Mouse (Mus musculus): ENCODE measurements around the gene Cyb5d1. TPM values are rescaled to one million over a fixed set of nuclear protein-coding genes. Genes with fewer than 3 reads are reported as not detected.
"Not testable (repeated sequence)": the region's sequence is repeated elsewhere in the genome, so short reads cannot be mapped to it uniquely, and the experiment has no call there.

The Cyb5d1 gene
- total RNA-seq, 1 experiment from 2014 or later, result 37.6 TPM

DNA sequence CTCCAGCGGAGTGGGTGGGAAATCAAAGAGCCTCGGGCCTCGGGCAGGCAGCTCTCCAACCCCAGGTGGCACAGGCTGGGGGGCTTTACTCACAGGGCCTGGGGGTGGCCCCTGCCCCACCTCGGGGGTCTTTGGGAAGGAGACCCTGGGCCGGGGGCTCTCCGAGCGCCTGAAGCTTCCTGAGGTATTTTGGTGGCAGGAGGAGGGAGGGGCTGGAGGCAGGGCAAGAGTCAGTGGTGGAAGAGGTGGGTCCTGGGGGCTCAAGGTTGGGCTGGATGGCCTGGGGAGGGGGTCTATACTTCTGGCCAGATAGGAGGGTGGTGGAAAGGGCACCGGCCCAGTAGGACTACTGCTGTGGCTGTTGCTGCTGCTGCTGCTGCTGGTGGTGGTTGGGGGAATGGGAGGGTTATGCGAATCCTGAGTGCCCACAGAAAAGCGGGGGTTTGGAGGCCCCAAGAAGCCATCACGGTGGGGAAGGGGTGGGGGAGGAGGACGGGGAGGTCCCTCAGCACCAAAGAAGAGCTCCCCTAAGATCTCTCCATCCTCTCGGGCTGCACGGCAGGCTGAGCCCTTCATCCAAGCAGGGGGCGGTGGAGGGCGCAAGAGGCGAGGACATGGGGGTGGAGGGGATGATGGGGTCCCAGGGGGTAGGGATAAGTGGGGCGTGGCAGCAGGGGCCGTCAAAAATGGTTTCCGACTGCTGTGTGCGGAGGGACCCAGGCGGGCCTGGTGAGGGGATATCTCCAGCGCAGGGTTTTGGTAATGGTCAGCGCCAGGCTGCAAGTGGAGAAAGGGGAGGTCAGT lies 10.2 kb upstream of the Cyb5d1 start:
- no peak for ATAC-seq (replicated peaks; ENCODE audit: low read depth, poor library complexity, severe bottlenecking)

GRCm38 (mm10) chr11:69404595-69405396 lies 9.4 kb upstream of the Cyb5d1 start:
- ATAC-seq (replicated peaks; ENCODE audit: low read depth, poor library complexity, severe bottlenecking), result no peak

- no peak for ATAC-seq (replicated peaks; ENCODE audit: low read depth, poor library complexity, severe bottlenecking)
Measured at GRCm38 (mm10) chr11:69403691-69404594, 8.5 kb upstream of the Cyb5d1 start.

DNA sequence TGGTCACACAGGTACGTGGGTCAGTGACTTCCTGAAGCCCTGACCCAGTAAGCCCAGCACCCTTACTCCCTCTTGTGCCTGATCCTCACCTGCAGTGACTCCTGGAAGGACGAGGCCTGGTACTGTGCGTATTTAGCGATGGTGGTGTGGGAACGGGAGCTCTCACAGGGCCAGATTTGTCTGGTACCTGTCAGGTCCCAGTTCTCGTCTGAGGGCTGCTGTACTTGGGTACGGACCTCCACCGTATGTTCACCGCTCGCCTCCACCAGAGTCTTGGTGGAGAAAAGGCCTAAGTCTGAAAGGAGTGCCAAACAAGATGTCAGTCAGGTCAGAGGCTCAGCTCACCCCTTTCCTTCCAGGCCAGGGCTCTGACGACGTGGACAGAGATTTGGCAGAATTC lies 6.6 kb upstream of the Cyb5d1 start:
- no peak for ATAC-seq (replicated peaks; ENCODE audit: low read depth, poor library complexity, severe bottlenecking)

DNA sequence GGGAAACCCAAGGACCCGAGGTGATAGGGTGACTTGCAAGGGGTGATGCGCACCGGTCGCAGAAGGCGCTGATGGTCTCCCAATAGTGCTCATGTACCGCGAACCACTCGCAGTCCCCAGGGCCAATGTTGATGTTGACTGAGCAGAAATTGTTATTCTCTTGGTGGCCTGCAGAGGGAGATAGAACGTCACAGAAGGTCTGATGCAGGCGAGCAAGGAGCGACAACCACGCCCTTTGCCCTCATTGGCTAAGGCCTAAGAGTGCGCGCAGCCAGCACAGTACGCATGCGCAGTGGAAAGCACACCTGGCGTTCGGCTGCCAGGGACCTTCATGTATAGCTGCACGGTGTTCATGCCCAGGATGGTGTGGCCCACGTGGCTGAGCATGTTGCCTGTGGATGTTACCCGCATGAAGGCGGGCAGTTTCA lies 5.8 kb upstream of the Cyb5d1 start:
- ATAC-seq (replicated peaks; ENCODE audit: low read depth, poor library complexity, severe bottlenecking), result peak; percentile 87

DNA sequence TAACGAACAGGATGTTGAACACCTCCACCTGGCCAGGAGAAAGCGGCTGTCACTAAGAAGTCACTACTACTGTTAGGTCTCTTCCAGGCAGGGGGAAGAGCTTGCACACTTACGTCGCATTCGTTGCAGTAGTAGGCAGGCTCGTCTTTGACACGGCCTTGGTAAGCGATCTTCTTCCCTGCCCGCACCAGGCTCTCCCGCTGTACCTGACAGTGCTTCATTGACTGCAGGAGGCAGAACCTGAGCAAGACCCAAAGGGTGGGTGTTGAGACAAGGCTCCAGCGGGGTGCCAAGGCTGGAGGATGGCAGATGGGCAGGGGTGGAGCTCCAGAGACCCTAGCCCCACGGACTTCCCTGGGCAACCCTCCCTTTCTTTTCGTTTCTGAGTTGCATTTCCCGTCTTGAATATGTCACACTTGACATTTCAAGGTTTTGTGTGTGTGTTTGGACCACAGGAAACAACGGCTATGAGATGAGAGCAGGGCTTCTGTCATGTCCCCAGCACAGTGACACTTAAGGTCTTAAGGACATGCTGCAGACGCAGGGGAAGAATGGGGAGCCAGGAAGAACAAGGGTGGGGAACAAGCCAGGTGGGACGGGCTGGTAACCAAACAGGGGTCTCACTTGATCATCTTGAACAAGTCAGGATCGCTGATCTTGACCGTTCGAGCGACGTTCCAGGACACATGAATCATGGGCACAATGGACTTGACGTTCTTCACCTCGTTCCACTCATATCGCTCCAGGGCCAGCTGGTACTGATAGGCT lies 4.8 kb upstream of the Cyb5d1 start:
- no peak for ATAC-seq (replicated peaks; ENCODE audit: low read depth, poor library complexity, severe bottlenecking)

DNA sequence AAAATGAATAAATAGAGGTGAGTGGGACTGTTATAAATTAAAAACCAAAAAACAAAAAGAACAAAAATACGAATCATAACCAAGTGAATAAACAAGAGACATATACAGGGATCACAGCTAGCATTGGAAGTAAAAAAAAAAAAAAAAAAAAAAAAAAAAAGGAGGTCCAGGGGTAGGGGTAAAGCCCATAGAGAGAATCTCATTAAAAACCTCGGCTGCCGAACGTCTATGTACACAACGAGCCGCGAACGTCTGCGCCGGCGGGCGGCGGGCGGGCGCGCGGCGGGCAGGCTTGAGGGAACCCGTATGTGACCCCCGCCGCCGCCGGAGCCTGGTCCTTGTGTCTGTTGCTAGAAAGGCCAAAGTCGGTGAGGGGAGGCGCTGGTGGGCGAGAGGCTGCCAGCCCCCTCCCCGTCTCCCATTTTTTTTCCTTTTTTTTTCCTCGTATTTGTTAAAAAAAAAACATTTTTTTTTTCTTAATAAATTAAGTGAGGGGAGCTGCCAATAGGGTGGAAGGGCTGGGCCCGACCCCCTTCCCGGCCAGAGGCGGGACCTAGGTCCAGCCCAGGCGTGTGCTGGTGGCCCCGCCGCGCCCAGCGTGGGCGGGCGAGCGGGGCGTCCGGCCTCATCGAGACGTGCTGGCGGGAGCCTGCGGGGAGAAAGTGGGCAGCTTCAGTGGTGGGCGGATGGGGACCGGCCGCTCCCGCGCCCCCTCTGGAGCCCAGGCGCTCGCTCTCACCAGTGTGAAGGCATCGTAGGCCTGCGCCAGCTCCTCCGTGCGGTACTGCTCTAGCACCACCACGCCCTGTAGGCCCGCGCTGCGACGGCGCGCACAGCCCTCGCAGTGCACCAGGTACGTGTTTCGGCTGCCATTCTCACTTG lies 4.0 kb upstream of the Cyb5d1 start:
- no peak for ATAC-seq (replicated peaks; ENCODE audit: low read depth, poor library complexity, severe bottlenecking)

GRCm38 (mm10) chr11:69398486-69399200 lies 3.2 kb upstream of the Cyb5d1 start:
- ATAC-seq (replicated peaks; ENCODE audit: low read depth, poor library complexity, severe bottlenecking), result no peak

- ATAC-seq (replicated peaks; ENCODE audit: low read depth, poor library complexity, severe bottlenecking), result no peak
Measured at GRCm38 (mm10) chr11:69398059-69398458, 2.6 kb upstream of the Cyb5d1 start, which contains the start of gene Tmem88. Gene Tmem88 (minus strand): TSS chr11:69398234.

GRCm38 (mm10) chr11:69397581-69398057 lies 2.2 kb upstream of the Cyb5d1 start:
- no peak for ATAC-seq (replicated peaks; ENCODE audit: low read depth, poor library complexity, severe bottlenecking)

- peak; percentile 20 for ATAC-seq (replicated peaks; ENCODE audit: low read depth, poor library complexity, severe bottlenecking)
Measured at GRCm38 (mm10) chr11:69396772-69397171, 1.3 kb upstream of the Cyb5d1 start.

- peak; percentile 80 for ATAC-seq (replicated peaks; ENCODE audit: low read depth, poor library complexity, severe bottlenecking)
Measured at GRCm38 (mm10) chr11:69395634-69396373, 373 bp upstream of the Cyb5d1 start.

GRCm38 (mm10) chr11:69394591-69395167 lies 752 bp downstream of the Cyb5d1 start:
- not testable (repeated sequence) for ATAC-seq (replicated peaks; ENCODE audit: low read depth, poor library complexity, severe bottlenecking)

GRCm38 (mm10) chr11:69390400-69391034 lies 4.9 kb downstream of the Cyb5d1 start:
- peak; percentile 58; the same call in 1 of the 2 replicates for ATAC-seq (replicated peaks; ENCODE audit: low read depth, poor library complexity, severe bottlenecking)

DNA sequence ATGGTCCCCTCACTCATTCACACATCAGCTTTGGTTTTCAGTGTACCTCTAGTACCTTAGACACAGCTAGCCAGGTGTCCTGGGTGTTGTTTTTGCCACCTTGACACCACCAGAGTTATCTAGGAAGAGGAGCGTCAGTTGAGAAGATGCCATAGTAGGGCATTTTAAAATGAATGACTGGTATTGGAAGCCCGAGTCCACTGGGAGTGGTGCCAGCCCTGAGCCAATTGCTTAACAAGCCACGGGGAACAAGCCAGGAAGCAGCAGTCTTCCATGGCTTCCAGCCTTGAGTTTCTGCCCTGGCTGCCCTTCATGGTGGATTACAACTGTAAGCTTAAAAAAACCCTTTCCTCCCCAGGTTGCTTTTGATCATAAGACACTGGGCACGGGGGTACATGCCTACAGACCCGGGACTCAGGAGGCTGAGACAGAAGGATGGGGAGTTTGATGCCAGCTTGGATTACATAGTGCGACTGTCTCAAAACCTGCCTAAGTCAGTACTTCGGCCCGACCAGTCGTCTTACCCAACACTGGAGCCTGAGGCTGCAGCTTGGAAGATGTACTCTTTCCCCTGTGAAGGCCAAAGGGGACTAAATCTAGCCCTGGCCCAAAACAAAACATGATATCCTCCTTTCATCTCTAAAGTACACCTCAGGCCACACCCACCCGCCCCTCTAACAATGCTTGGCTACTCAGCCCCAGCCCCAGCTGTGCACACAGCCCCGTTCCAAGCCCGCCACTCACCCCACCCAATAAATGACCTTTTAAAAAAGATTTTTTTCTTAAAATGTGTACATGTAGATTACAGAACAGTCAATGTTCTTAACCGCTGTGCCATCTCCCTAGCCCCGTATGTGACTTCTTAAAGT lies 5.7 kb downstream of the Cyb5d1 start:
- no peak for ATAC-seq (replicated peaks; ENCODE audit: low read depth, poor library complexity, severe bottlenecking)

Measured in common myeloid progenitor, adult 5-6 weeks (primary cell).